Mouse (Mus musculus): ENCODE data around the gene Etv6. TPM values are rescaled to one million over a fixed set of nuclear protein-coding genes. Genes with fewer than 3 reads are reported as not detected.

Gene Etv6
- total and polyA plus RNA-seq, 3 experiments: 9.8 to 14.0 (median 11.4) TPM

GRCm38 (mm10) chr6:134173439-134173838 is 137.9 kb downstream of the Etv6 start:
- intact Hi-C loops (cut with DNase I): no loop called here
- WGBS: 41% methylated on average over 6 of the region's 6 CpGs
- H3K27ac ChIP-seq: no peak overlapping the region

GRCm38 (mm10) chr6:134175059-134175458 is 139.6 kb downstream of the Etv6 start:
- TF ChIP-seq POLR2A (IDR thresholded peaks at IDR 0.05; ENCODE audit: insufficient read depth, low read depth, low read length) (no peak), EP300 (IDR thresholded peaks at IDR 0.05; ENCODE audit: insufficient read depth, low read depth, low read length) (no peak), CTCF (IDR thresholded peaks at IDR 0.05) (no peak)
- Histone ChIP-seq H3K4me1 (ENCODE audit: control insufficient read depth, insufficient read depth, low read length) (peaks cover 21% of the 10 kb centered on the region), H3K27ac (no peak overlapping the region), H3K36me3 (ENCODE audit: control insufficient read depth, insufficient read depth, low read length) (peaks cover 8% of the 10 kb centered on the region), H3K79me2 (replicated peaks; ENCODE audit: control insufficient read depth, insufficient read depth, low read length) (no peaks in the 10 kb centered on the region; the same call in 1 of the 2 replicates), H3K27me3 (ENCODE audit: control insufficient read depth, insufficient read depth, low read length) (no peaks in the 10 kb centered on the region), H3K4me3 (no peak overlapping the region), H3K9ac (ENCODE audit: low read depth, low read length) (no peak overlapping the region)
- intact Hi-C loops (cut with DNase I): no loop called here
- DNase-seq: no peak
- WGBS: 54% methylated on average over 9 of the region's 9 CpGs

More at GRCm38 (mm10) chr6:134173439-134173838, 137.9 kb downstream of the Etv6 start:
- Histone ChIP-seq H3K9ac (ENCODE audit: low read depth, low read length) (no peak overlapping the region; the same call in 1 of the 2 replicates), H3K27me3 (ENCODE audit: control insufficient read depth, insufficient read depth, low read length) (no peaks in the 10 kb centered on the region), H3K36me3 (ENCODE audit: control insufficient read depth, insufficient read depth, low read length) (peaks cover 8% of the 10 kb centered on the region), H3K79me2 (replicated peaks; ENCODE audit: control insufficient read depth, insufficient read depth, low read length) (no peaks in the 10 kb centered on the region; the same call in 1 of the 2 replicates), H3K4me3 (no peak overlapping the region), H3K4me1 (ENCODE audit: control insufficient read depth, insufficient read depth, low read length) (peaks cover 22% of the 10 kb centered on the region)
- TF ChIP-seq EP300 (IDR thresholded peaks at IDR 0.05; ENCODE audit: insufficient read depth, low read depth, low read length): no peak
- DNase-seq: peak; percentile 33 to 35

GRCm38 (mm10) chr6:134177196-134177595 is 141.7 kb downstream of the Etv6 start:
- WGBS: 61% methylated on average over 5 of the region's 5 CpGs
- no peak for DNase-seq
- intact Hi-C loops (cut with DNase I): no loop called here
- Histone ChIP-seq H3K9ac (ENCODE audit: low read depth, low read length) (no peak overlapping the region), H3K27ac (no peak overlapping the region), H3K4me1 (ENCODE audit: control insufficient read depth, insufficient read depth, low read length) (peaks cover 16% of the 10 kb centered on the region), H3K36me3 (ENCODE audit: control insufficient read depth, insufficient read depth, low read length) (peaks cover 5% of the 10 kb centered on the region), H3K27me3 (ENCODE audit: control insufficient read depth, insufficient read depth, low read length) (no peaks in the 10 kb centered on the region), H3K79me2 (replicated peaks; ENCODE audit: control insufficient read depth, insufficient read depth, low read length) (no peaks in the 10 kb centered on the region; the same call in 1 of the 2 replicates), H3K4me3 (no peak overlapping the region)
- TF ChIP-seq POLR2A (IDR thresholded peaks at IDR 0.05; ENCODE audit: insufficient read depth, low read depth, low read length) (no peak), CTCF (IDR thresholded peaks at IDR 0.05) (no peak), EP300 (IDR thresholded peaks at IDR 0.05; ENCODE audit: insufficient read depth, low read depth, low read length) (no peak)

- H3K27ac ChIP-seq: peak overlapping the region; percentile 76
- WGBS: 18% methylated on average over 17 of the region's 17 CpGs
- H3K79me2 ChIP-seq (replicated peaks; ENCODE audit: control insufficient read depth, insufficient read depth, low read length): no peaks in the 10 kb centered on the region; the same call in 1 of the 2 replicates
- peak overlapping the region; percentile 15; the same call in 1 of the 2 replicates for H3K4me3 ChIP-seq
- peaks cover 19% of the 10 kb centered on the region for H3K4me1 ChIP-seq (ENCODE audit: control insufficient read depth, insufficient read depth, low read length)
- H3K9ac ChIP-seq (ENCODE audit: low read depth, low read length): peak overlapping the region; percentile 45
- intact Hi-C loops (cut with DNase I): loop anchor here (2.0 kb wide), 1 partner anchor 146 kb away; no protein-coding TSS in a partner anchor
- no peaks in the 10 kb centered on the region for H3K27me3 ChIP-seq (ENCODE audit: control insufficient read depth, insufficient read depth, low read length)
- peaks cover 4% of the 10 kb centered on the region; the same call in 1 of the 2 replicates for H3K36me3 ChIP-seq (ENCODE audit: control insufficient read depth, insufficient read depth, low read length)
- peak; percentile 43 to 59 for DNase-seq
- TF ChIP-seq CTCF (IDR thresholded peaks at IDR 0.05) (no peak), EP300 (IDR thresholded peaks at IDR 0.05; ENCODE audit: insufficient read depth, low read depth, low read length) (no peak), POLR2A (IDR thresholded peaks at IDR 0.05; ENCODE audit: insufficient read depth, low read depth, low read length) (0 out of 2 replicates have a peak, but pooled peaks have one; percentile 27)
Observed at GRCm38 (mm10) chr6:134182301-134182948, 146.9 kb downstream of the Etv6 start.

DNA sequence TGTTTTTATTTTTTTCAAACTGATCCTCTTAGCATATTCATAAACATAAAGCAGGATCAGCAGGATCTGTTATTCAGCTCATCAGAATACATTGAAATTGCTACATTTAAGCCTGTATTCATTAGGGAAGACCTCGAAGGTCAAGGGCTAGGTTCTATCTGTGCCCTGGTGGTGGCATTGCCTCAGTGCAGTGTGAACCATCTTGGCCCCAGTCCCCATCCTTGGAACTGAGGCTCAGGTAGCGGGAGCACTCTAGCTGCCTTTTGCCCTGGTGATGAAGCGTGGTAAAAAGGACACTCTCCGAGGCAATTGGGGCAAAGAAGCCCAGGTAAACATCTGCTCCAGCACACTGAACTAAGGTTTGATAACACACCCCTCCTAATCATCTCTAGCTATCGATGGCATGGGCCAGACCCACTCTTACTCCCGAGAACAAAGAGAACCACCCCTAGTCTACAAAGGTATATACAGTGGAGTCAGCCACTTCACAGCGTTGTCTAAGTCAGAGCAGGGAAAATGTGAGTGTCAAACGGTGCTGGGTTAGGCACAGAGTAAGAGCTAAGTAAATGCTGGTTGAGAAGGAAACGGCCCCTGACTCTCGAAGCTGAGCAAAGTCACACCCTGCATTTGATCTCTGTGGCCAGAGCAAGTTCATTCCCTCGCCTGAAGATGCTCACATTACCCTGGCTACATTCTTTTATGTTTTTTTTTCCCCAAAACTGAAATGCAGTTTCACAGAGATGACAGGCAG is 148.3 kb downstream of the Etv6 start:
- TF ChIP-seq POLR2A (IDR thresholded peaks at IDR 0.05; ENCODE audit: insufficient read depth, low read depth, low read length) (no peak), EP300 (IDR thresholded peaks at IDR 0.05; ENCODE audit: insufficient read depth, low read depth, low read length) (no peak), CTCF (IDR thresholded peaks at IDR 0.05) (peak; percentile 36)
- Histone ChIP-seq H3K27ac (no peak overlapping the region), H3K9ac (ENCODE audit: low read depth, low read length) (no peak overlapping the region), H3K79me2 (replicated peaks; ENCODE audit: control insufficient read depth, insufficient read depth, low read length) (no peaks in the 10 kb centered on the region; the same call in 1 of the 2 replicates), H3K4me3 (no peak overlapping the region), H3K27me3 (ENCODE audit: control insufficient read depth, insufficient read depth, low read length) (no peaks in the 10 kb centered on the region), H3K36me3 (ENCODE audit: control insufficient read depth, insufficient read depth, low read length) (peaks cover 5% of the 10 kb centered on the region; the same call in 1 of the 2 replicates), H3K4me1 (ENCODE audit: control insufficient read depth, insufficient read depth, low read length) (peaks cover 24% of the 10 kb centered on the region)
- WGBS: 79% methylated on average over 11 of the region's 11 CpGs
- no peak for DNase-seq
- intact Hi-C loops (cut with DNase I): loop anchor here (2.0 kb wide), 1 partner anchor 147 kb away; no protein-coding TSS in a partner anchor

Data from heart, adult 2 months (tissue).